Mouse (Mus musculus) adrenal gland, postnatal 4 days (tissue): ENCODE results near the gene Mms19. TPM values are rescaled to one million over a fixed set of nuclear protein-coding genes. Genes with fewer than 3 reads are reported as not detected.

Experiments used
- DNase-seq, 2 experiments: peaks; one replicate each; pipeline ENCODE4 v3.0.0; 2021 to 2022; ENCODE audit warnings: low spot score in 2 of 2, mixed read lengths in 2 of 2
- long read RNA-seq, 2 experiments: library from polyadenylated mRNA; stranded (forward); transcript quantifications; one replicate each; pipeline ENCODE4 v2.0.0; 2021
- total RNA-seq, 2 experiments: library from RNA; stranded (reverse); gene quantifications; 2 replicates each; pipeline ENCODE4 v1.2.3; 2021

Mms19 gene
- total RNA-seq: 10 to 100 TPM; 34.3 to 44.5 TPM
- long read RNA-seq, experiment 1, full-length matches to known transcripts: 5 of 10 reads
- long read RNA-seq, experiment 1, partial matches to known transcripts: 1 of 10 reads
- long read RNA-seq, experiment 1, other reads (novel, unspliced or antisense): 4 of 10 reads
- long read RNA-seq, experiment 2, full-length matches to known transcripts: 7 of 30 reads
- long read RNA-seq, experiment 2, partial matches to known transcripts: 7 of 30 reads
- long read RNA-seq, experiment 2, other reads (novel, unspliced or antisense): 16 of 30 reads

- DNase-seq: peak; percentile 93 to 98
These were observed at the start of gene Mms19 for GRCm38 (mm10) chr19:41980819-41981594. Mms19 (minus strand) TSS chr19:41981157.

- peak; percentile 65 to 71 for DNase-seq
These were observed 45.2 kb upstream of the Mms19 start for GRCm38 (mm10) chr19:42026158-42026557.

- DNase-seq: no peak
These were observed 41.5 kb upstream of the Mms19 start for GRCm38 (mm10) chr19:42022542-42022848.

- no peak for DNase-seq
These were observed 41.0 kb upstream of the Mms19 start for GRCm38 (mm10) chr19:42021681-42022541.

GRCm38 (mm10) chr19:42019011-42019522, 38.1 kb upstream of the Mms19 start:
- no peak for DNase-seq

GRCm38 (mm10) chr19:42017399-42018247, 36.7 kb upstream of the Mms19 start:
- peak in 1 of 2 experiments; percentile 35 for DNase-seq

GRCm38 (mm10) chr19:42016840-42017239, 35.9 kb upstream of the Mms19 start:
- no peak for DNase-seq

GRCm38 (mm10) chr19:42016251-42016650, 35.3 kb upstream of the Mms19 start:
- no peak for DNase-seq

- DNase-seq: no peak
These were observed 34.0 kb upstream of the Mms19 start for GRCm38 (mm10) chr19:42015001-42015400.

- DNase-seq: no peak
These were observed 33.4 kb upstream of the Mms19 start for GRCm38 (mm10) chr19:42014231-42014825.

GRCm38 (mm10) chr19:42011123-42011522, 30.2 kb upstream of the Mms19 start:
- DNase-seq: no peak

GRCm38 (mm10) chr19:42010436-42010835, 29.5 kb upstream of the Mms19 start:
- DNase-seq: no peak

- no peak for DNase-seq
These were observed 28.1 kb upstream of the Mms19 start for GRCm38 (mm10) chr19:42009067-42009466.

- DNase-seq: no peak
These were observed 27.6 kb upstream of the Mms19 start for GRCm38 (mm10) chr19:42008586-42008985.

GRCm38 (mm10) chr19:42006568-42006967, 25.6 kb upstream of the Mms19 start:
- DNase-seq: no peak

- DNase-seq: no peak
These were observed 24.7 kb upstream of the Mms19 start for GRCm38 (mm10) chr19:42005616-42006015.

- no peak for DNase-seq
These were observed 23.3 kb upstream of the Mms19 start for GRCm38 (mm10) chr19:42004258-42004657.

- DNase-seq: no peak
These were observed 20.5 kb upstream of the Mms19 start for GRCm38 (mm10) chr19:42001253-42001980.

GRCm38 (mm10) chr19:42000446-42000958, 19.5 kb upstream of the Mms19 start:
- DNase-seq: no peak
